Comparison of ENCODE assay signal across 33 mouse cellular contexts in the genomic region with DNA sequence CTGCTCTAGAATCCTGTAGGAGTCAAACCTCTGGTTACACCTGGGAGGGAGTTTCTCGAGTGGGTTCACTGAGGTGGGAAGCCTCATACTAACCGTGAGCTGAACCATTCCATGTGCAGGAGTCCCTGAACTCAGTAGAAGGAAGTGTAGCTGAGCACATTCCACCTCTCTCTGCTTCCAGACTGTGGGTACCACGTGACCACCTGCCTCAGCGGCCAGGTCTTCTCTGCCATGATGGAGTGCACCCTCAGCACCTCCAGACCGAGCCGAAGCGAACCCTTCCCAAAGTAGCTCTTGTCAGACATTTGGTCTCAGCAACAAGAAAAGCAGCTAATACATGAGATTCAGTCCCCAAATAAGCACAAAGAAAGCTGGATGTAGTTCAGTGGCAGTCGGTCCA. TPM values are rescaled to one million over a fixed set of nuclear protein-coding genes. Genes with fewer than 3 reads are reported as not detected.
DNase-seq lines count a peak whose midpoint lies in the region; ATAC-seq and TF ChIP-seq lines count a peak whose summit lies in the region.
"Had no signal": no experiment of that assay in that cellular context is flagged by ENCODE, and none has a peak within 500 bp of the region (broad histone marks: within the 10 kb centered on the region; RNA-seq: fewer than 3 reads in every experiment).

No protein-coding gene starts in this region.

- no peaks in the 10 kb centered on the region for H3K27me3 ChIP-seq in liver, embryonic 12.5 days (replicated peaks)
- H3K27me3 ChIP-seq in liver, postnatal 0 days (ENCODE audit: insufficient read depth, low read length) = no peaks in the 10 kb centered on the region
- H3K27me3 ChIP-seq in E14TG2a.4 (ENCODE audit: insufficient read depth, low read length) = no peaks in the 10 kb centered on the region
- H3K27me3 ChIP-seq in limb, embryonic 10.5 days (ENCODE audit: low read depth, poor library complexity, severe bottlenecking) = no peaks in the 10 kb centered on the region
- H3K27me3 ChIP-seq in hindbrain, embryonic 11.5 days (ENCODE audit: control insufficient read depth, insufficient read depth, low read length) = no peaks in the 10 kb centered on the region
- H3K27me3 ChIP-seq in hindbrain, embryonic 16.5 days (replicated peaks; ENCODE audit: control insufficient read depth, insufficient read depth, low read length) = no peaks in the 10 kb centered on the region; the same call in 1 of the 2 replicates
- H3K27me3 ChIP-seq: embryonic facial prominence, embryonic 13.5 days; heart, embryonic 12.5 days; heart, embryonic 15.5 days had no signal

- no peaks in the 10 kb centered on the region for H3K36me3 ChIP-seq in liver, embryonic 12.5 days
- no peaks in the 10 kb centered on the region for H3K36me3 ChIP-seq in liver, postnatal 0 days (replicated peaks; ENCODE audit: insufficient read depth, low read length)
- H3K36me3 ChIP-seq in E14TG2a.4 (ENCODE audit: insufficient read depth, low read length) (no peaks in the 10 kb centered on the region), ES-E14 (ENCODE audit: control insufficient read depth, insufficient read depth, low read length, poor library complexity, severe bottlenecking) (no peaks in the 10 kb centered on the region)
- no peaks in the 10 kb centered on the region for H3K36me3 ChIP-seq in limb, embryonic 10.5 days
- no peaks in the 10 kb centered on the region for H3K36me3 ChIP-seq in hindbrain, embryonic 11.5 days (ENCODE audit: control insufficient read depth, insufficient read depth, low read length)
- H3K36me3 ChIP-seq in hindbrain, embryonic 16.5 days (ENCODE audit: control insufficient read depth, insufficient read depth, low read length) = no peaks in the 10 kb centered on the region
- H3K36me3 ChIP-seq: embryonic facial prominence, embryonic 10.5 days; embryonic facial prominence, embryonic 13.5 days; forebrain, embryonic 12.5 days; G1E; heart, embryonic 12.5 days; heart, embryonic 15.5 days; hindbrain, embryonic 10.5 days had no signal

- peak overlapping the region; percentile 96 for H3K27ac ChIP-seq in liver, embryonic 12.5 days
- H3K27ac ChIP-seq in liver, postnatal 0 days (ENCODE audit: low read depth) = no peak overlapping the region
- peak overlapping the region; percentile 89 for H3K27ac ChIP-seq in ES-E14 (ENCODE audit: insufficient read depth, low read depth, low read length, poor library complexity, severe bottlenecking)
- H3K27ac ChIP-seq in limb, embryonic 10.5 days = peak overlapping the region; percentile 51; the same call in 1 of the 2 replicates
- no peak overlapping the region for H3K27ac ChIP-seq in hindbrain, embryonic 11.5 days (ENCODE audit: low read depth, low read length)
- no peak overlapping the region for H3K27ac ChIP-seq in hindbrain, embryonic 16.5 days (ENCODE audit: low read depth, low read length)
- H3K27ac ChIP-seq: embryonic facial prominence, embryonic 13.5 days; forebrain, embryonic 12.5 days; heart, adult 2 months; heart, embryonic 15.5 days; hindbrain, embryonic 10.5 days; hindbrain, embryonic 14.5 days had no signal

- no peak overlapping the region for H3K4me3 ChIP-seq in liver, embryonic 12.5 days
- H3K4me3 ChIP-seq in liver, postnatal 0 days (ENCODE audit: low read depth, low read length) = no peak overlapping the region
- H3K4me3 ChIP-seq in E14TG2a.4 (replicated peaks; ENCODE audit: low read length) = peak overlapping the region; percentile 67
- H3K4me3 ChIP-seq in ES-E14 (ENCODE audit: insufficient read depth in 1 of 2, low read depth in 1 of 2, low read length in 2 of 2, poor library complexity in 1 of 2, severe bottlenecking in 1 of 2) = peak overlapping the region; percentile 37 to 60; a peak in 3 of 4 replicates
- no peak overlapping the region for H3K4me3 ChIP-seq in limb, embryonic 10.5 days
- no peak overlapping the region for H3K4me3 ChIP-seq in hindbrain, embryonic 11.5 days (ENCODE audit: low read depth, low read length)
- no peak overlapping the region for H3K4me3 ChIP-seq in hindbrain, embryonic 16.5 days (ENCODE audit: low read length)
- H3K4me3 ChIP-seq: embryonic facial prominence, embryonic 10.5 days; embryonic facial prominence, embryonic 13.5 days; erythroblast, embryonic 14.5 days; forebrain, embryonic 12.5 days; heart, adult 2 months; heart, embryonic 12.5 days; heart, embryonic 15.5 days; hindbrain, embryonic 10.5 days had no signal

- WGBS in liver, embryonic 12.5 days (ENCODE audit: insufficient replicate concordance) = 85% methylated on average over 8 of the region's 8 CpGs
- WGBS in liver, postnatal 0 days (ENCODE audit: insufficient replicate concordance) = 85% methylated on average over 8 of the region's 8 CpGs
- WGBS in limb, embryonic 10.5 days = 85% methylated on average over 8 of the region's 8 CpGs
- WGBS in hindbrain, embryonic 11.5 days = 88% methylated on average over 8 of the region's 8 CpGs
- WGBS in hindbrain, embryonic 16.5 days = 88% methylated on average over 8 of the region's 8 CpGs

- no peak for TF ChIP-seq EP300 in liver, postnatal 0 days (IDR thresholded peaks at IDR 0.05; ENCODE audit: low read depth)

- in situ Hi-C loops in ES-E14 (cut with MboI; ENCODE audit: low sequenced_read_pairs in 2 of 2, unreplicated experiment in 2 of 2) = no loop called here

- no peak overlapping the region for H3K4me2 ChIP-seq in liver, embryonic 12.5 days
- no peak overlapping the region for H3K4me2 ChIP-seq in liver, postnatal 0 days (ENCODE audit: low read depth, low read length)
- H3K4me2 ChIP-seq in hindbrain, embryonic 11.5 days (replicated peaks; ENCODE audit: low read depth, low read length) = no peak overlapping the region
- H3K4me2 ChIP-seq in hindbrain, embryonic 16.5 days (ENCODE audit: low read length) = no peak overlapping the region
- H3K4me2 ChIP-seq: embryonic facial prominence, embryonic 13.5 days; forebrain, embryonic 12.5 days; heart, embryonic 12.5 days; heart, embryonic 15.5 days; hindbrain, embryonic 14.5 days had no signal

- no peak for DNase-seq in liver, postnatal 0 days
- DNase-seq in ES-E14 (ENCODE audit: low read depth, low spot score) = no peak
- DNase-seq in limb, embryonic 10.5 days (ENCODE audit: low spot score) = no peak
- DNase-seq in hindbrain, embryonic 11.5 days (ENCODE audit: low spot score) = no peak
- DNase-seq: adrenal gland, adult 8-10 months; adrenal gland, postnatal 25 days; B cell, adult 2 months; cerebellum, adult 11-12 months; cerebellum, adult 8-10 months; cerebellum, postnatal 10 days; cerebellum, postnatal 36 days; embryo, embryonic 11 days; gastrocnemius, postnatal 10 days; gastrocnemius, postnatal 36 days; heart, adult 2 months; heart, postnatal 10 days; heart, postnatal 36 days had no signal

- no peak for ATAC-seq in liver, embryonic 12.5 days
- no peak for ATAC-seq in liver, postnatal 0 days
- no peak for ATAC-seq in hindbrain, embryonic 11.5 days (ENCODE audit: low FRiP score)
- ATAC-seq in hindbrain, embryonic 16.5 days = no peak
- ATAC-seq: activated CD4-positive, CD25-positive, alpha-beta regulatory T cell, adult 4 months; forebrain, embryonic 16.5 days; Patski had no signal

- 0 out of 2 replicates have a peak overlapping the region, but pooled peaks have one; percentile 9 for H3K9ac ChIP-seq in liver, embryonic 12.5 days
- no peak overlapping the region for H3K9ac ChIP-seq in liver, postnatal 0 days (replicated peaks)
- peak overlapping the region; percentile 79 for H3K9ac ChIP-seq in ES-E14 (ENCODE audit: insufficient read depth, low read depth, low read length, poor library complexity, severe bottlenecking)
- no peak overlapping the region for H3K9ac ChIP-seq in hindbrain, embryonic 11.5 days (ENCODE audit: low read depth, low read length)
- H3K9ac ChIP-seq in hindbrain, embryonic 16.5 days (ENCODE audit: low read depth, low read length) = no peak overlapping the region
- H3K9ac ChIP-seq: embryonic facial prominence, embryonic 13.5 days; forebrain, embryonic 12.5 days; heart, embryonic 12.5 days; heart, embryonic 15.5 days; hindbrain, embryonic 14.5 days had no signal

- TF ChIP-seq CTCF in liver, postnatal 0 days (IDR thresholded peaks at IDR 0.05; ENCODE audit: low read depth) = no peak
- no peak for TF ChIP-seq CTCF in E14TG2a.4 (conservative IDR thresholded peaks at IDR 0.05; ENCODE audit: low read length)

- peaks cover 86% of the 10 kb centered on the region for H3K4me1 ChIP-seq in liver, embryonic 12.5 days
- peaks cover 37% of the 10 kb centered on the region for H3K4me1 ChIP-seq in liver, postnatal 0 days (ENCODE audit: insufficient read depth)
- peaks cover 67% of the 10 kb centered on the region for H3K4me1 ChIP-seq in E14TG2a.4 (replicated peaks; ENCODE audit: low read depth, low read length)
- H3K4me1 ChIP-seq in ES-E14 (ENCODE audit: control insufficient read depth in 2 of 2, insufficient read depth in 2 of 2, low read length in 2 of 2, poor library complexity in 1 of 2) = peaks cover 7 to 23% of the 10 kb centered on the region in 2 experiments
- H3K4me1 ChIP-seq in limb, embryonic 10.5 days = peaks cover 36% of the 10 kb centered on the region
- peaks cover 5% of the 10 kb centered on the region for H3K4me1 ChIP-seq in hindbrain, embryonic 11.5 days (replicated peaks; ENCODE audit: control insufficient read depth, insufficient read depth, low read length)
- H3K4me1 ChIP-seq in hindbrain, embryonic 16.5 days (ENCODE audit: control insufficient read depth, insufficient read depth, low read depth, low read length) = 0 out of 2 replicates have a peak, but pooled peaks cover 2% of the 10 kb centered on the region

- no peaks in the 10 kb centered on the region for H3K9me3 ChIP-seq in liver, embryonic 12.5 days (replicated peaks)
- no peaks in the 10 kb centered on the region for H3K9me3 ChIP-seq in liver, postnatal 0 days (ENCODE audit: low read length)
- no peaks in the 10 kb centered on the region for H3K9me3 ChIP-seq in E14TG2a.4 (ENCODE audit: low read length)
- H3K9me3 ChIP-seq in ES-E14 (ENCODE audit: control insufficient read depth, insufficient read depth, low read depth, low read length) = no peaks in the 10 kb centered on the region
- H3K9me3 ChIP-seq in limb, embryonic 10.5 days (replicated peaks) = no peaks in the 10 kb centered on the region
- H3K9me3 ChIP-seq in hindbrain, embryonic 11.5 days (ENCODE audit: control insufficient read depth, low read length) = no peaks in the 10 kb centered on the region
- no peaks in the 10 kb centered on the region for H3K9me3 ChIP-seq in hindbrain, embryonic 16.5 days (ENCODE audit: control insufficient read depth, low read length)
- H3K9me3 ChIP-seq: embryonic facial prominence, embryonic 10.5 days; embryonic facial prominence, embryonic 13.5 days; forebrain, embryonic 12.5 days; G1E; heart, embryonic 12.5 days; heart, embryonic 15.5 days; hindbrain, embryonic 10.5 days had no signal

TF ChIP-seq in ES-E14, 5 proteins besides CTCF, POLR2A, EP300 and RAD21 (continues in another document):
- no peak for TF ChIP-seq CHD2 (IDR thresholded peaks at IDR 0.05; ENCODE audit: low read depth, low read length)

RNA-seq across cellular contexts. Expression of a gene that starts 20.4 kb away (rescaled TPM):
- 11.7 and 12.9 TPM in 2 replicates for polyA plus RNA-seq in liver, embryonic 12.5 days (2016; fragmentation: Nextera tagmentation; extraction: Ambion mirVana)
- 1.8 and 2.9 TPM in 2 replicates for polyA plus RNA-seq in liver, postnatal 0 days (2015; fragmentation: Nextera tagmentation; extraction: Ambion mirVana)
- 6.8 and 8.7 TPM in 2 replicates for total RNA-seq in ES-E14 (2012; rRNA removed)
- 10.9 and 11.4 TPM in 2 replicates for polyA plus RNA-seq in limb, embryonic 10.5 days (2016; fragmentation: Nextera tagmentation; extraction: Ambion mirVana)
- 5.5 and 7.1 TPM in 2 replicates for polyA plus RNA-seq in hindbrain, embryonic 11.5 days (2014; fragmentation: Nextera tagmentation; extraction: Ambion mirVana)
- 1.4 and 1.6 TPM in 2 replicates for polyA plus RNA-seq in hindbrain, embryonic 16.5 days (2015; fragmentation: Nextera tagmentation; extraction: Ambion mirVana)
- total RNA-seq: CH12.LX had no signal
- polyA plus RNA-seq: activated CD4-positive, CD25-positive, alpha-beta regulatory T cell, adult 4 months had no signal

Comparison
In these comparisons a context has a peak if more than half of its experiments do, and no peak if none do; other contexts are left out.
1. H3K27ac ChIP-seq: peak in liver, embryonic 12.5 days (single experiment), ES-E14 (single experiment) and limb, embryonic 10.5 days (single experiment); none in liver, postnatal 0 days (single experiment), hindbrain, embryonic 11.5 days (single experiment) and hindbrain, embryonic 16.5 days (single experiment).
2. H3K9ac ChIP-seq: peak in liver, embryonic 12.5 days (single experiment) and ES-E14 (single experiment); none in liver, postnatal 0 days (single experiment), hindbrain, embryonic 11.5 days (single experiment) and hindbrain, embryonic 16.5 days (single experiment).
3. H3K4me3 ChIP-seq: peak in E14TG2a.4 (single experiment) and ES-E14 (2 of 2); none in liver, embryonic 12.5 days (single experiment), liver, postnatal 0 days (single experiment), limb, embryonic 10.5 days (single experiment), hindbrain, embryonic 11.5 days (single experiment) and hindbrain, embryonic 16.5 days (single experiment).